Mouse (Mus musculus): ENCODE measurements around the gene Olfr312. TPM values are rescaled to one million over a fixed set of nuclear protein-coding genes. Genes with fewer than 3 reads are reported as not detected.
"Not testable (repeated sequence)": the region's sequence is repeated elsewhere in the genome, so short reads cannot be mapped to it uniquely, and the experiment has no call there.

The Olfr312 gene
- polyA plus RNA-seq, 1 experiment from 2014 or later, result not detected

DNA sequence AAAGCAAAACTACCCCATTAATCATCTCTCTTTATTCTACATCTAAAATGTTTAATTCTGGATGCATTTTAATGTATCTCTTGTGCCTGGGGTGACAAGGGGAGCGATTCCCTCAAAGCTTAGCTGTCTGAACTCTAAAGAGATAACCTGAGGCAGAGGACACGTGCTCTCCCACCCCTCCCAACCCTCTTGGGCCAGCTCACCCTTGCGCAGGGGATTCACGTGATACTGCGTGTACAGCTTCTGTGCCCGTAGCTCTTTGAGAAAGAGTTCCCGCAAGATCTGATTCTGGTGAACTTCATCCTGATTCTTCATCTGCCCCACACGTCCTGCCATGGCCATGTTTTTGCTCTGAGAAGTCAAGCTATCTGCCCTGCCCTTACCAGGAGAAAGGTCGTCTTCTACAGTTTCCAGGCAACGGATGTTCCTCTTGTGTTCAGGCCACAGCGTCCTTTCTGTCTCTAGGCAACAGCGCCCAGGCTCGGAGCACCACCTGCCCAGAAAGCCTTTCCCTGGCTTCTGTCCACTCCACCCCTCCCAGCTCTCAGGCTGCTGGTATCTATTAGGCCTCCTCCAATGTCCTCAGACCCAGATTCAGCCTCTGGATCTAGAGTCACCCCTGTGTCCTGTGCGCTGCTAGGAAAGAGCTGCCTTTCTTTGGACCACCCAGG, 27.3 kb upstream of the Olfr312 start, which contains the start of gene Fam183b:
TSS of gene Fam183b (minus strand) at position 403 of the 671 bp plus-strand sequence.
- no peaks in the 10 kb centered on the region; the same call in 1 of the 2 replicates for H3K27me3 ChIP-seq
- no peak for ATAC-seq (ENCODE audit: insufficient number of reproducible peaks, low FRiP score, low TSS enrichment, low read depth)
- 36% methylated on average over 14 of the region's 14 CpGs for WGBS

DNA sequence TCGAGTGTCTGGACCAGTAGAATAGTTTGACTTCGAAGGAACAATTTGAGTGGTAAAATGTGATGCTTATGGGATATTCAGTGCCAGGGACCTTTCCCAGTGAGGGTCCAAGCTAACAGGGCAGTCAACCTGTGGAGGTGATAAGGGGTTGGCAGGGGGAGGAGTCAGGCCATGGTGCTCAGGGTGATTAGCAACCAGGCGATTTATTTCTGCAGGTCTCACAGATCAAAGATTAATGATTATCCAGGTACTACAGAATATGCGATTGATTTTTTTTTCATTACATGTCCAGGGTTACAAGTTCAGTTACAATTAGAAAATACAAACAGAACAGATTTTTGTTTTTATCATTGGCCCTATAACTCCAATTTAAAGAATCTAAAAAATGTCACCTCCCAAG, 25.2 kb upstream of the Olfr312 start:
- 73% methylated on average over 4 of the region's 4 CpGs for WGBS

More for the DNA sequence above, 27.3 kb upstream of the Olfr312 start, which contains the start of gene Fam183b:
- H3K36me3 ChIP-seq, result no peaks in the 10 kb centered on the region
- no peak within 1 kb of the TSS for H3K9ac ChIP-seq
- H3K9me3 ChIP-seq (replicated peaks), result no peaks in the 10 kb centered on the region
- H3K27ac ChIP-seq (replicated peaks), result no peak within 1 kb of the TSS
- H3K4me1 ChIP-seq, result peaks cover 4% of the 10 kb centered on the region; the same call in 1 of the 2 replicates
- H3K4me2 ChIP-seq (replicated peaks), result no peak within 1 kb of the TSS
- no peak within 1 kb of the TSS for H3K4me3 ChIP-seq (replicated peaks)

DNA sequence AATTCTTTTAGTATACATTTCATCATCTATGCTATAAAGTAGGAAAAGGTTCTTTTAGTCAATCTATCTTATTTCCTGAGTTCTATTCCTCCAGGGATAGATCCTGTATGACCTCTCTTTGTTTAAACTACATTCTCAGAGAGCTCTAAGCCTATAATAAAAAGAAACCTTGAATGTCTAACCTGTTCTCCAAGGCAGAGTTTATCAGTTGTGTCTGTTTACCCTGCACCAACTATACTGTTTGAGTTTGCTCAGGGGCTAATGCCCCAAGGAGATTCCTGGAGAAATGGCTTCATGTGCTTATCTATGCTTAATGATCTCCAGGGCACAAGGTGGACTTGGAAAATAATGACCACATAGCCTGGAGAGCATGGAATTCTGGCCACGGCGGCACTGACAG, 24.6 kb upstream of the Olfr312 start:
- H3K9ac ChIP-seq, result no peak overlapping the region
- no peak for ATAC-seq (ENCODE audit: insufficient number of reproducible peaks, low FRiP score, low TSS enrichment, low read depth)
- H3K36me3 ChIP-seq, result no peaks in the 10 kb centered on the region
- H3K4me3 ChIP-seq (replicated peaks), result no peak overlapping the region
- 80% methylated on average over 2 of the region's 2 CpGs for WGBS
- H3K4me1 ChIP-seq, result peaks cover 4% of the 10 kb centered on the region; the same call in 1 of the 2 replicates
- no peaks in the 10 kb centered on the region; the same call in 1 of the 2 replicates for H3K27me3 ChIP-seq
- no peak overlapping the region for H3K27ac ChIP-seq (replicated peaks)
- H3K9me3 ChIP-seq (replicated peaks), result no peaks in the 10 kb centered on the region
- no peak overlapping the region for H3K4me2 ChIP-seq (replicated peaks)

More for the DNA sequence above, 25.2 kb upstream of the Olfr312 start:
- H3K9me3 ChIP-seq (replicated peaks), result no peaks in the 10 kb centered on the region
- H3K4me1 ChIP-seq, result peaks cover 4% of the 10 kb centered on the region; the same call in 1 of the 2 replicates
- H3K27ac ChIP-seq (replicated peaks), result no peak overlapping the region
- H3K4me2 ChIP-seq (replicated peaks), result no peak overlapping the region
- H3K4me3 ChIP-seq (replicated peaks), result no peak overlapping the region
- no peak overlapping the region for H3K9ac ChIP-seq
- H3K36me3 ChIP-seq, result no peaks in the 10 kb centered on the region
- H3K27me3 ChIP-seq, result no peaks in the 10 kb centered on the region; the same call in 1 of the 2 replicates
- ATAC-seq (ENCODE audit: insufficient number of reproducible peaks, low FRiP score, low TSS enrichment, low read depth), result no peak

DNA sequence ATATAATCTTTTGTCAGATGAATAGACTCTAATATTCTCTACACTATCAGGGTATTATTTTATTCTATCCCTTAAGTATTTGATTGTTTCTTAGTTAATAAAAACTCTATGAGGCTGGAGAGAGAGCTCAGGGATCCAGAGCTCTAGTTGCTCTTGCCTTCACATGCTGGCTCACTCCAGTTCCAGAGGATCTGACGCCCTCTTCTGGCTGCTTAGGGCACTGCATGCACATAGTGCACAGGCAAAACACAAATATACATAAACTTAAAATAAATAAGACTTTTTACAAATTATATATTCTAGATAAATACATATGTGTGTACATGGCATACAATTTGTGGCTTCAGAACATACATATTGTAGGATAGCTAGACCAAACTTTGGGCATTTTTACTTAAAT, 17.0 kb upstream of the Olfr312 start:
- H3K4me1 ChIP-seq, result no peaks in the 10 kb centered on the region
- ATAC-seq (ENCODE audit: insufficient number of reproducible peaks, low FRiP score, low TSS enrichment, low read depth), result no peak
- no peak overlapping the region for H3K4me2 ChIP-seq (replicated peaks)
- H3K9me3 ChIP-seq (replicated peaks), result no peaks in the 10 kb centered on the region
- no peak overlapping the region for H3K27ac ChIP-seq (replicated peaks)
- no peak overlapping the region for H3K4me3 ChIP-seq (replicated peaks)
- 6% methylated on average over 1 of the region's 1 CpGs for WGBS
- H3K27me3 ChIP-seq, result no peaks in the 10 kb centered on the region
- no peaks in the 10 kb centered on the region for H3K36me3 ChIP-seq
- H3K9ac ChIP-seq, result no peak overlapping the region

DNA sequence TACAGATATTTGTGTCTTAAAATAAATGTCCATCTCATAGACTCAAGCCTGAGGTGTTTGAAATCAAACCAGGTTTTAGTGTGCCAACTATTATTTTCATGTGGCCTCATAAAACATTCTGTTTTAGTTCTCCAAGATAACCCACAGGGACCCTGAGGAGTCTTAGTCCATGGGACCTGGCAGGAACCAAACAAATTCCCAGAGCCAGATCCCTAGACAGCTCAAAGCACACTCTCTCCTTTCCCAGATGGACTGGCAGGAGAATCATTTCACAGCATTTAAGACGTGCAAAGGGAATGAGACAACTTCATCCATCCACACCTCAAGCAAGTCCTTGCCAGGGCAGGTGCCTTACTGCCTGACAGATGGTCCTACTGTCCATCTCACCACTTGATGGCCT, 14.3 kb upstream of the Olfr312 start, which contains the start of gene Olfr313:
TSS of gene Olfr313 (plus strand) at position 301 of the 400 bp plus-strand sequence.
- WGBS, result 48% methylated on average over 1 of the region's 1 CpGs
- not testable (repeated sequence) for H3K27me3 ChIP-seq; H3K4me2 ChIP-seq (replicated peaks); H3K4me1 ChIP-seq; H3K4me3 ChIP-seq (replicated peaks); H3K9me3 ChIP-seq (replicated peaks); H3K27ac ChIP-seq (replicated peaks); ATAC-seq (ENCODE audit: insufficient number of reproducible peaks, low FRiP score, low TSS enrichment, low read depth); H3K9ac ChIP-seq; H3K36me3 ChIP-seq

DNA sequence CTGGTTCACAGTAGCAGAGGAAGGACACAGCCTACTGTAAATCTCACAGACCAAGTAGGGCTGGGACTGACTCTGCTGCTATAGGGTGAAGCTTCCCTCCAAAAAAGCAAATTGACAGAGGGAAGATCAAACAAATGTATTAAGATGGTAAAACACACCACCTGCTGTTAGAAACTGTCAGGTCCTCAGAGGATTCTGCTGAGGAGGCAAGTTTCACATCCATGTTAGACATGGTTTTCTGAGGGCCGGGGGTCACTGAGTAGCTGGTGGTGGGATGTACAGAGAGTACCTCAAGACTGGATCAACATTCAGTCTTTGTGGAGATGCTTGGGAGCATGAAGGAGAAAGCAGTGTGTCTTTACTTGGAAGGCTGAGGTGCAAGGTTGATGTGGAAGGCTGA, 13.4 kb upstream of the Olfr312 start:
- no peaks in the 10 kb centered on the region for H3K4me1 ChIP-seq
- WGBS, result 85% methylated on average over 1 of the region's 1 CpGs
- H3K27me3 ChIP-seq, result no peaks in the 10 kb centered on the region
- H3K9me3 ChIP-seq (replicated peaks), result no peaks in the 10 kb centered on the region
- no peaks in the 10 kb centered on the region for H3K36me3 ChIP-seq
- ATAC-seq (ENCODE audit: insufficient number of reproducible peaks, low FRiP score, low TSS enrichment, low read depth), result no peak
- H3K27ac ChIP-seq (replicated peaks), result no peak overlapping the region
- no peak overlapping the region for H3K9ac ChIP-seq
- H3K4me2 ChIP-seq (replicated peaks), result no peak overlapping the region
- H3K4me3 ChIP-seq (replicated peaks), result no peak overlapping the region

DNA sequence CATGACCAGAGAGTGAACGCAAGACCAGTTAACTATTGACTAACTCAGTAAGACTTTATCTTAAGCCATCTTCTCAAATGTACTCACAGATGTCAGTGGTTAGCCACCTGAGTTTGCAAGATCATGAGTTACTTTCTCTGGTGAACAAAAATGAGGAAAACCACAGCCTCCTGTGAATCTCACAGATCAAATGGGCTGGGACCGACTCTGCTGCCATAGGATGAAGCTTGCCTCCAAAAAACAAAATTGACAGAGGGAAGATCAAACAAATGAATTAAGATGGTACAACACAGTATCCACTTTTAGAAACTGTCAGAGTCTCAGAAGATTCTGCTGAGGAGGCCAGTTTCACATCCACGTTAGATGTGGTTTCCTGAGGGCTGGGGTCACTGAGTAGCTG, 727 bp downstream of the Olfr312 start:
- H3K9me3 ChIP-seq (replicated peaks), result no peaks in the 10 kb centered on the region
- ATAC-seq (ENCODE audit: insufficient number of reproducible peaks, low FRiP score, low TSS enrichment, low read depth), result no peak
- H3K36me3 ChIP-seq, result no peaks in the 10 kb centered on the region
- H3K4me1 ChIP-seq, result no peaks in the 10 kb centered on the region
- H3K27me3 ChIP-seq, result no peaks in the 10 kb centered on the region
- no peak overlapping the region for H3K27ac ChIP-seq (replicated peaks)
- H3K9ac ChIP-seq, result no peak overlapping the region
- H3K4me2 ChIP-seq (replicated peaks), result no peak overlapping the region
- H3K4me3 ChIP-seq (replicated peaks), result no peak overlapping the region
- WGBS, result 62% methylated on average over 3 of the region's 3 CpGs

DNA sequence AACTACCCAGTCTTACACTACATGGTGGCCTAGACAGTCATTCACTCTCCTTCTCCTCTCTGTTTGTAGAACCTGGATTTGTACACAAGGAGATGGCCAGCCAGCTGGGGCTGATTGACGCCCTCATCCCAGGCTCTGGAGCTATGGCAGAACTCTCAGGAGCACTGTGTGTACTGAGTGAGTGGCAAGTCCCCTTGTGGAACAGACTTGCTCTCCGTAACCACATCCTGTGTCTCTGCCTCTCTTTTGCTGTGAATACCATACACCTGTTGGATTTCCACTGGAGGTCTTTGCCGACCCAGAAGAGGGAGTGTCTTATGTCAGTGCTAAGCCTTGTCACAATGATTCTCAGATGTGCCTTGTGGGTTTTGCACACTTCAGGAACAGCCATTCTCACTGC, 3.5 kb downstream of the Olfr312 start:
- not testable (repeated sequence) for ATAC-seq (ENCODE audit: insufficient number of reproducible peaks, low FRiP score, low TSS enrichment, low read depth); H3K4me1 ChIP-seq; H3K9ac ChIP-seq; H3K4me2 ChIP-seq (replicated peaks); H3K27me3 ChIP-seq; H3K36me3 ChIP-seq; H3K9me3 ChIP-seq (replicated peaks); H3K27ac ChIP-seq (replicated peaks); H3K4me3 ChIP-seq (replicated peaks)
- WGBS, result 61% methylated on average over 3 of the region's 3 CpGs

DNA sequence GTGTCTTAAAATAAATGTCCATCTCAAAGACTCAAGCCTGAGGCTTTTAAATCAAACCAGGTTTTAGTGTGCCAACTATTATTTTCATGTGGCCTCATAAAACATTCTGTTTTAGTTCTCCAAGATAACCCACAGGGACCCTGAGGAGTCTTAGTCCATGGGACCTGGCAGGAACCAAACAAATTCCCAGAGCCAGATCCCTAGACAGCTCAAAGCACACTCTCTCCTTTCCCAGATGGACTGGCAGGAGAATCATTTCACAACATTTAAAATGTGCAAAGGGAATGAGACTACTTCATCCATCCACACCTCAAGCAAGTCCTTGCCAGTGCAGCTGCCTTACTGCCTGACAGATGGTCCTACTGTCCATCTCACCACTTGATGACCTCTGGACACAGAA, 9.9 kb downstream of the Olfr312 start, which contains the start of gene Olfr311:
TSS of gene Olfr311 (plus strand) at position 301 of the 400 bp plus-strand sequence.
- not testable (repeated sequence) for H3K36me3 ChIP-seq; H3K4me1 ChIP-seq; H3K4me3 ChIP-seq (replicated peaks); H3K27me3 ChIP-seq; H3K9ac ChIP-seq; H3K27ac ChIP-seq (replicated peaks); H3K4me2 ChIP-seq (replicated peaks); H3K9me3 ChIP-seq (replicated peaks); ATAC-seq (ENCODE audit: insufficient number of reproducible peaks, low FRiP score, low TSS enrichment, low read depth)

DNA sequence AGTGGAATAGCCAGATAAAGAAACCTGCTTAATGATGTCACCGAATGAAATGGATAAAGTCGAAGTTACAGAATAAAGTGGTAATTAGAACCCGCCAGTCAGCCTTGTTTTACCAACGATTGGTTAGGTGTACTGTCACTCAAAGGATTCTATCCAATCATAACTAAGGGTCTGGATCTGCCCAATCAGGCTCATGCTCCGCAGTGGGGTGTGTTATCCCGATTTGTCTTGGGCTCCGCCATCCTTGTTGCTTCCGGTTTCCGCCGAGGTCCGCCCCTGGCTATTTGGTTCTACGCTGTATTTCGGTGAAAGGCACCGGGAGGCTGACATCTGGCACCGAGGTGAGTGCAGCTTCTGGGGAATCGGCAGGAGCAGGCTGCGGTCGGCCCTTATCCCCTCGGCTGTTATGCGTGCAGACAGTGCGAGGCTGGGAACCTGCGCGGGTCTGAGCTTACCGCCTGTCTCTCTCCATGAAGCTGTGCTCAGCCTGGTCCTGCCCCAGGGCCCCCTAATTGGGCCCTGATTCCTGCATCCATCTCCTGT, 18.0 kb downstream of the Olfr312 start, which contains the start of gene Gm12258:
TSS of gene Gm12258 (plus strand) at position 240 of the 543 bp plus-strand sequence.
- peaks cover 24% of the 10 kb centered on the region for H3K36me3 ChIP-seq
- ATAC-seq (ENCODE audit: insufficient number of reproducible peaks, low FRiP score, low TSS enrichment, low read depth), result peak; percentile 99
- under 1% methylated on average over 24 of the region's 24 CpGs for WGBS
- peak within 1 kb of the TSS; percentile 70 for H3K4me3 ChIP-seq (replicated peaks)
- H3K9ac ChIP-seq, result peak within 1 kb of the TSS; percentile 77
- H3K4me2 ChIP-seq (replicated peaks), result peak within 1 kb of the TSS; percentile 70
- H3K9me3 ChIP-seq (replicated peaks), result no peaks in the 10 kb centered on the region
- no peaks in the 10 kb centered on the region for H3K27me3 ChIP-seq
- peak within 1 kb of the TSS; percentile 63 for H3K27ac ChIP-seq (replicated peaks)
- peaks cover 8% of the 10 kb centered on the region for H3K4me1 ChIP-seq

DNA sequence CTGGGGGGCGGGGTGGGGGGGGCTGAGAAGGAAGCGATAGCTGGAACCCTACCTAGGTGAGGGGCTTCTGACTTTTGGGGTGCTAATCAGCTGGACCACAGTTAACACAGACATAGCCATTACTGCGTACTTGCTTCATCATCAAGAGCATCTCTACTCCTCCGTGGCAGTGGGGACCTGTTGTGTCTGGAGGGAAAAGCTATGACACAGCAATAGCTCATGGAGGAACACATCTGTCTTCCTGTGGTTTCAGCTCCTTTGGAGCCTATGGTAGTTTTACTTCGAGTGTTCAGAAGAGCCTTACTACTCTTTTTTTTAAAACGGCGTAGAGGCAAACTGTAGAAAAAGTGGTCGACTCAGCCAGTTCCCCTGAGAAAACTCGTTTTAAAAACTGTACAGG, 18.6 kb downstream of the Olfr312 start:
- H3K36me3 ChIP-seq, result peaks cover 29% of the 10 kb centered on the region
- peak overlapping the region; percentile 77 for H3K9ac ChIP-seq
- no peaks in the 10 kb centered on the region for H3K27me3 ChIP-seq
- peaks cover 8% of the 10 kb centered on the region for H3K4me1 ChIP-seq
- 39% methylated on average over 9 of the region's 9 CpGs for WGBS
- no peaks in the 10 kb centered on the region for H3K9me3 ChIP-seq (replicated peaks)
- H3K4me2 ChIP-seq (replicated peaks), result peak overlapping the region; percentile 70
- no peak overlapping the region for H3K27ac ChIP-seq (replicated peaks)
- peak overlapping the region; percentile 70 for H3K4me3 ChIP-seq (replicated peaks)
- ATAC-seq (ENCODE audit: insufficient number of reproducible peaks, low FRiP score, low TSS enrichment, low read depth), result no peak
